Mouse (Mus musculus): ENCODE data around the gene Brd1. TPM values are rescaled to one million over a fixed set of nuclear protein-coding genes. Genes with fewer than 3 reads are reported as not detected.
A peak's percentile ranks its signal among the peaks of the same experiment; 100 is the strongest.
"Not testable (repeated sequence)": the region's sequence is repeated elsewhere in the genome, so short reads cannot be mapped to it uniquely, and the experiment has no call there.

The Brd1 gene
- polyA plus RNA-seq, 1 experiment from 2014 or later = 8.2 TPM

DNA sequence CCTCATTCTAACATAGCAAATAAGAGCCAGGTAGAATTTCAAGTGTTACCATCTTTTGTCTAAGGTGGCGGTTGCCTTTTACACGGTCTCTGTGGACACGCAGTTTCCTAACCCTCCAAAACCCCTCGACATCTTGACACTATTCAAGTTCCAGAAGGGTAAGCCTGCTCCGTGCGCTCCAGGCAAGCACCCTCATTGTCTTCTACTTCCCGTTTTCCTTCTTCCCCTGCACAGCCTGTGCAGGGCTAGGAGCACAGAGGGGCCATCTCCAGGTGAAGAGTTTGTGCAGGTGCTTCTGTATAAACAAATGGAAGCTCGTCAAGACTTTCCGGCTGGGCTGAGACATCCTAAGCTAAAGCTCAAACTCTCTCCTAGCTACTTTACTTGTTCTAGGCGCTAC is 16.0 kb upstream of the Brd1 start:
- peak overlapping the region; percentile 95 for H3K27ac ChIP-seq
- no peak for ATAC-seq
- H3K27me3 ChIP-seq (replicated peaks) = no peaks in the 10 kb centered on the region
- peak overlapping the region; percentile 79; the same call in 1 of the 2 replicates for H3K9ac ChIP-seq
- H3K4me3 ChIP-seq = peak overlapping the region; percentile 94; the same call in 1 of the 2 replicates
- H3K4me1 ChIP-seq = peaks cover 41% of the 10 kb centered on the region
- H3K9me3 ChIP-seq (replicated peaks) = no peaks in the 10 kb centered on the region
- H3K36me3 ChIP-seq = peaks cover 6% of the 10 kb centered on the region
- H3K4me2 ChIP-seq = peak overlapping the region; percentile 95
- 72% methylated on average over 10 of the region's 10 CpGs for WGBS (ENCODE audit: insufficient replicate concordance)

GRCm38 (mm10) chr15:88749617-88750016 is 15.6 kb upstream of the Brd1 start:
- not testable (repeated sequence) for H3K27me3 ChIP-seq (replicated peaks); H3K4me3 ChIP-seq; H3K36me3 ChIP-seq; H3K27ac ChIP-seq; H3K4me2 ChIP-seq; H3K9ac ChIP-seq; ATAC-seq; H3K9me3 ChIP-seq (replicated peaks)
- 72% methylated on average over 8 of the region's 8 CpGs for WGBS (ENCODE audit: insufficient replicate concordance)
- H3K4me1 ChIP-seq = peaks cover 37% of the 10 kb centered on the region

DNA sequence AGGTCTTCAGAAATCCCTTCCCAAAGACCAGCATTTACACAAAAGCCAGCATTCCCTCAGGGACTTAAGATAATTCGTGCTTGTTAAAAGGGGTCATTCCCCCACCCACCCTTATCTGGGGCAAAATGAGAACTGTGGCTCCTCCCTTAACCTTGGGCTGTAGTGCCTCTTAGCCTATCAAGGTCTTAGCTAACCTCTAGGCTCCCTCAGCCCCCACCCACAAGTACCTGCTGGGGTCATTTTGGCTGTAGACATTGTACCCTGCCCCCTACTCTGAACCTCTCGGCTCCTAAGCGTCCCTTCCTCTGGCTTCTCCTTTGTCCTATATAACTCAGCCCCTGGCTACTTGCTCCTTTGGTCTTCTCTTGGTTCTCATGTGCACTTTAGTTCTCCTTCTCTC is 11.9 kb upstream of the Brd1 start:
- no peak for ATAC-seq
- no peak overlapping the region for H3K9ac ChIP-seq

GRCm38 (mm10) chr15:88745347-88745746 is 11.3 kb upstream of the Brd1 start:
- Histone ChIP-seq H3K27me3 (replicated peaks) (peaks cover 5% of the 10 kb centered on the region; the same call in 1 of the 2 replicates), H3K9ac (no peak overlapping the region), H3K4me1 (peaks cover 20% of the 10 kb centered on the region), H3K27ac (no peak overlapping the region), H3K4me2 (no peak overlapping the region), H3K36me3 (no peaks in the 10 kb centered on the region), H3K9me3 (replicated peaks) (no peaks in the 10 kb centered on the region), H3K4me3 (no peak overlapping the region)
- no peak for ATAC-seq
- WGBS (ENCODE audit: insufficient replicate concordance) = 66% methylated on average over 3 of the region's 3 CpGs

More for the DNA sequence above, 11.9 kb upstream of the Brd1 start:
- no peaks in the 10 kb centered on the region for H3K36me3 ChIP-seq
- H3K27ac ChIP-seq = no peak overlapping the region
- H3K27me3 ChIP-seq (replicated peaks) = no peaks in the 10 kb centered on the region; the same call in 1 of the 2 replicates
- no peak overlapping the region for H3K4me3 ChIP-seq
- no peaks in the 10 kb centered on the region for H3K9me3 ChIP-seq (replicated peaks)
- 21% methylated on average over 3 of the region's 3 CpGs for WGBS (ENCODE audit: insufficient replicate concordance)
- peaks cover 25% of the 10 kb centered on the region for H3K4me1 ChIP-seq
- no peak overlapping the region for H3K4me2 ChIP-seq

DNA sequence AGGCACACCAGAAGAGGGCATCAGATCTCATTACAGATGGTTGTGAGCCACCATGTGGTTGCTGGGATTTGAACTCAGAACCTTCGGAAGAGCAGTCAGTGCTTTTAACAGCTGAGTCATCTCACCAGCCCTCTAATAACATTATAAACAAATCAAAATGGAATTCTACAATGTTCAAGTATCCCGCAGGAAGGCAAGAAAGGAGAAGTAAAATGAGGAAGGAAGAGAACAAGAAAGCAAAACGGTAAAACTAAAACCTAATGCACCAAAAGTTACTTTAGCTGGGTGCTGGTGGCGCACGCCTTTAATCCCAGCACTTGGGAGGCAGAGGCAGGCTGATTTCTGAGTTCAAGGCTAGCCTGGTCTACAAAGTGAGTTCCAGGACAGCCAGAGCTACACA is 9.3 kb upstream of the Brd1 start:
- not testable (repeated sequence) for H3K27me3 ChIP-seq (replicated peaks); H3K27ac ChIP-seq; H3K9me3 ChIP-seq (replicated peaks); H3K4me3 ChIP-seq; H3K4me2 ChIP-seq; H3K36me3 ChIP-seq; ATAC-seq; H3K9ac ChIP-seq
- WGBS (ENCODE audit: insufficient replicate concordance) = 52% methylated on average over 5 of the region's 5 CpGs
- H3K4me1 ChIP-seq = peaks cover 11% of the 10 kb centered on the region

DNA sequence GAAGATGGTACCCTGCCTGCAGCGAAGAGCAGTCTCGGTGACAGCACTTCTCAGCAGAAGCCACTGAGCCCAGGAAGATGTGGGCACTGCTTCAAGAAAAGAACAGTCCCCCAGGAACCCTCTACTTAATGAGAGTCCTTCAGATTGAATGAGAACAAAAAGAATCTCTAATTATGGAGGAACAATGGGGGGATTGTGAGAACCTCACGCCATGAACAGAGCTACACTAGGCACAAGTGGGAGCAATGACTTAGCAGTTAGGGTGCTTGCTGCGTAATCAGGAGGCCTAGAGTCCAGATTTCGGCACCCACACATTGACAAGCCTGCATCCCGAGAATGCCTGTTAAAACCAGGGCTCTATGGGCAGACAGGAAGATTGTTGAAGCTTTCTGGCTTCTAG is 7.3 kb upstream of the Brd1 start:
- WGBS (ENCODE audit: insufficient replicate concordance) = 62% methylated on average over 6 of the region's 6 CpGs
- no peaks in the 10 kb centered on the region for H3K36me3 ChIP-seq

GRCm38 (mm10) chr15:88738466-88738865 is 4.4 kb upstream of the Brd1 start:
- Histone ChIP-seq H3K36me3 (no peaks in the 10 kb centered on the region), H3K4me2 (no peak overlapping the region), H3K9ac (no peak overlapping the region), H3K4me3 (no peak overlapping the region), H3K9me3 (replicated peaks) (no peaks in the 10 kb centered on the region), H3K27ac (no peak overlapping the region), H3K4me1 (peaks cover 9% of the 10 kb centered on the region), H3K27me3 (replicated peaks) (peaks cover 8% of the 10 kb centered on the region; the same call in 1 of the 2 replicates)
- ATAC-seq = no peak
- WGBS (ENCODE audit: insufficient replicate concordance) = 67% methylated on average over 2 of the region's 2 CpGs

More for the DNA sequence above, 7.3 kb upstream of the Brd1 start:
- Histone ChIP-seq H3K9ac (no peak overlapping the region), H3K27ac (no peak overlapping the region), H3K9me3 (replicated peaks) (no peaks in the 10 kb centered on the region), H3K4me3 (no peak overlapping the region), H3K4me2 (no peak overlapping the region), H3K4me1 (peaks cover 8% of the 10 kb centered on the region), H3K27me3 (replicated peaks) (peaks cover 8% of the 10 kb centered on the region; the same call in 1 of the 2 replicates)
- no peak for ATAC-seq

- H3K27ac ChIP-seq = no peak overlapping the region
- H3K9ac ChIP-seq = no peak overlapping the region
- peaks cover under 1% of the 10 kb centered on the region; the same call in 1 of the 2 replicates for H3K36me3 ChIP-seq
- ATAC-seq = no peak
- no peaks in the 10 kb centered on the region for H3K9me3 ChIP-seq (replicated peaks)
- H3K4me1 ChIP-seq = peaks cover 28% of the 10 kb centered on the region
- no peak overlapping the region for H3K4me2 ChIP-seq
- 64% methylated on average over 4 of the region's 4 CpGs for WGBS (ENCODE audit: insufficient replicate concordance)
- no peak overlapping the region for H3K4me3 ChIP-seq
- peaks cover 8% of the 10 kb centered on the region; the same call in 1 of the 2 replicates for H3K27me3 ChIP-seq (replicated peaks)
Measured at GRCm38 (mm10) chr15:88736166-88736565, 2.1 kb upstream of the Brd1 start.

DNA sequence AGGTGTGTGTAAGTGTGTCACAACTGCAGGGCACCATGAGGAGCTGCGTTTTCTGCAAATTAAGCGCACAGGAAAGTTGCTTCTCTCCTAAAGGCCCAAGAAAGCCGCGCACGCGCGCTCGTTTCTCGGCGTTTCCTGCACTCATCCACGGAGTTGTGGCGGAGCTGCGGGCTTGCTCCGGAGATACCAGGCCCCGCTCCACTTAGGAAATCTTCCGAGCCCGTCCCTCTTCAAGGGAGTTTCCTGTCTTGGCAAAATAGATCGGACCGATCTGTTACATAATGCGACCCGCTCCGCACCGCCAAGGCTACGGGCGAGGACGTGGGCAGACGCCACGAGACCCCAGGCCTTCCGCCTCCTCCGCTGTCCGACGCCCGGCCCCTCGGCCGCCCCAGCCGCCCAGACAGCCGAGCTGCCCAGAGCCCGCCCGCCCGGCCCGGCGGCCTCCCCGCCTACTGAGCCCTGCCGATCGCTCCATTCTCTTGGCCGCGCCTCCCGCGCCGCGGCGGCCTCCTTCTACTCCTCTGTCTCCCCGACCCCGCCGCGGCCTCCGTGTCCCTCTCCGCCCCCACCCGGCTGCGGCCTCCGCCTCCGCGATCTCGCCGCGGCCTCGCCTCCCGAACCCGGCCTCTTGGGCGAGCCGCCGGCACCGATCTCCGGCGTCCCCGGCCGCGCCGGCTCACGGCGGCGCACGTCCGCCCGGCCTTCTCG is 837 bp downstream of the Brd1 start:
- Histone ChIP-seq H3K27ac (peak overlapping the region; percentile 92), H3K4me2 (peak overlapping the region; percentile 93), H3K36me3 (peaks cover 29% of the 10 kb centered on the region), H3K4me1 (peaks cover 39% of the 10 kb centered on the region), H3K4me3 (peak overlapping the region; percentile 99), H3K9ac (peak overlapping the region; percentile 98), H3K27me3 (replicated peaks) (no peaks in the 10 kb centered on the region), H3K9me3 (replicated peaks) (no peaks in the 10 kb centered on the region)
- WGBS (ENCODE audit: insufficient replicate concordance) = under 1% methylated on average over 81 of the region's 86 CpGs
- ATAC-seq = peak; percentile 75

- 16% methylated on average over 15 of the region's 15 CpGs for WGBS (ENCODE audit: insufficient replicate concordance)
- H3K27me3 ChIP-seq (replicated peaks) = no peaks in the 10 kb centered on the region
- peaks cover 33% of the 10 kb centered on the region for H3K36me3 ChIP-seq
- H3K27ac ChIP-seq = peak overlapping the region; percentile 92; the same call in 1 of the 2 replicates
- H3K4me1 ChIP-seq = peaks cover 39% of the 10 kb centered on the region
- peak overlapping the region; percentile 98 for H3K9ac ChIP-seq
- no peak for ATAC-seq
- H3K4me3 ChIP-seq = peak overlapping the region; percentile 99
- no peaks in the 10 kb centered on the region for H3K9me3 ChIP-seq (replicated peaks)
- peak overlapping the region; percentile 93 for H3K4me2 ChIP-seq
Measured at GRCm38 (mm10) chr15:88732405-88733020, 1.5 kb downstream of the Brd1 start.

DNA sequence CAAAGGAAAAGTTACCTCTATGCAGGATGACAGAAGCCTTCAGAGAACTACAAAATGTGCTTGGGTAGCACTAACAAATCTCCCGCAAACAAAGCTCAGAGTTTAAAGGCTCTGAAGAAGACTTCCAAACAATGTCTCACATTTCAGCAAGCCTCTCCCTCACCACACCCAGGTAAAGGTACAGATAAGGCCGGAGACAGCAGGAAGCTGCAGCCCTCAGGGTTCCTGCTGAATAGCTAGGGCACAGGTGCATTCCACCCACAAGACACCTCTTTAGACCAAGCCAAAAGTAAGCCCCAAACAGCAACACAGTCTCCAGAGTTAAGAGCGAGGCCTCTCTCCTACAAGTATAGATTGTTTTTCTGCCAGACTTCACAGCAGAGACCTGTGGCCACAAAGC is 3.3 kb downstream of the Brd1 start:
- Histone ChIP-seq H3K9ac (no peak overlapping the region), H3K4me2 (peak overlapping the region; percentile 93; the same call in 1 of the 2 replicates), H3K4me3 (no peak overlapping the region), H3K4me1 (peaks cover 39% of the 10 kb centered on the region), H3K27me3 (replicated peaks) (no peaks in the 10 kb centered on the region), H3K9me3 (replicated peaks) (no peaks in the 10 kb centered on the region), H3K36me3 (peaks cover 46% of the 10 kb centered on the region), H3K27ac (no peak overlapping the region)
- WGBS (ENCODE audit: insufficient replicate concordance) = 53% methylated on average over 3 of the region's 3 CpGs
- no peak for ATAC-seq

DNA sequence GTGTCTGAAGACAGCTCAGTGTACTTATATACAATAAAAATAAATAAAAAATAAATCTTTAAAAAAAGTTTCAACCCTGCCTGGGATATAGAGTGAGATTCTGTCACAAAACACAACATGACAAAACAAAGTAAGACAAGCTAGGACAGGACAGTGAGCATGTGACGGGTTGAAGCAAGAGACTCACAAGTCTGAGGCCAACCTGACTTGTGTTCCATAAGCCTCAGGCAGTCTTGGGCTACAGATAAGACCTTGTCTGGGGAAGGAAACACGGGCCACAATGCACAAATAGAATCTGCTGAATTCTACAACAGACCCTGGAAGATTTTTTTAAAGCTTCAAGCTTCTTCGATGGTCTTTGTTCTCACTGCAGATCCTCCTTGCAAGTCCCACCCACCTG is 6.8 kb downstream of the Brd1 start:
- H3K4me2 ChIP-seq = no peak overlapping the region
- H3K4me3 ChIP-seq = no peak overlapping the region
- no peak overlapping the region for H3K9ac ChIP-seq
- H3K36me3 ChIP-seq = peaks cover 81% of the 10 kb centered on the region
- ATAC-seq = no peak
- H3K27me3 ChIP-seq (replicated peaks) = no peaks in the 10 kb centered on the region
- H3K9me3 ChIP-seq (replicated peaks) = no peaks in the 10 kb centered on the region
- no peak overlapping the region for H3K27ac ChIP-seq
- H3K4me1 ChIP-seq = peaks cover 21% of the 10 kb centered on the region
- WGBS (ENCODE audit: insufficient replicate concordance) = 57% methylated on average over 3 of the region's 3 CpGs

All from liver, embryonic 12.5 days (tissue).